Mouse (Mus musculus): ENCODE measurements around the gene Trmt112. TPM values are rescaled to one million over a fixed set of nuclear protein-coding genes. Genes with fewer than 3 reads are reported as not detected.

Gene Trmt112
- polyA plus RNA-seq, 2 experiments from 2014 or later, result 183 to 217 TPM

GRCm38 (mm10) chr19:6950613-6951153, 41.2 kb downstream of the Trmt112 start:
- ATAC-seq, result peak; percentile 21

DNA sequence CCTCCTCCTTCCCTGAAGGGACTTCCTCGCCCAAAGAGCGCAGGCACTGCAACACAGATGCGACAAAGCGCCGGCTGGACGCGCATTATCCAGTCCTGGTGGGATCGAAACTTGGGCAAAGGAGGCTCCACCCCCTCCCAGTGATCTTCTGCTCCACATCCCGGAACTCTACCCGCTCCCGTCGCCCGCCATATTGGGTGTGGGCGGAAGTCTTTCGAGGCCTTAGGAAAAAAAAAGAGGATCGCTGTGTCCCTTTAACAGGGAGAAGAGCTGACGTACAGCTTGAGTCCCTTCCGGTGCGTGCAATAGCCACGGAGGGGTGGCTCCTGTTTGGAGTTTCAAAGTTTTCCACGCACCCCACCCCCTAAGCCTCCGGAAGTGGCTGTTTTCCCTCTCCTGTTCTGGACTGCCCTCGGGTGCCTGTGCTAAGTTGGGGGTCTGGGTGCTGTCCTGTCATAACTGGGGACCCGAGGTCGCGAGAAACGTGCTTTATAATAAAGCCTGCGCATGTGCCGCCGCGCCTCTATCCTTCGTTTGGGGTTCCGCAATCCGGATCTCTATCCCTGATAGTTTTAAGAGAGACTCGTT, 42.0 kb downstream of the Trmt112 start:
- peak; percentile 46 for ATAC-seq

GRCm38 (mm10) chr19:6951994-6952711, 42.7 kb downstream of the Trmt112 start:
- no peak for ATAC-seq

GRCm38 (mm10) chr19:6952712-6953037, 43.2 kb downstream of the Trmt112 start:
- ATAC-seq, result peak; percentile 26

GRCm38 (mm10) chr19:6954046-6954445, 44.5 kb downstream of the Trmt112 start:
- ATAC-seq, result no peak

- ATAC-seq, result no peak
Measured at GRCm38 (mm10) chr19:6955424-6955823, 45.9 kb downstream of the Trmt112 start.

DNA sequence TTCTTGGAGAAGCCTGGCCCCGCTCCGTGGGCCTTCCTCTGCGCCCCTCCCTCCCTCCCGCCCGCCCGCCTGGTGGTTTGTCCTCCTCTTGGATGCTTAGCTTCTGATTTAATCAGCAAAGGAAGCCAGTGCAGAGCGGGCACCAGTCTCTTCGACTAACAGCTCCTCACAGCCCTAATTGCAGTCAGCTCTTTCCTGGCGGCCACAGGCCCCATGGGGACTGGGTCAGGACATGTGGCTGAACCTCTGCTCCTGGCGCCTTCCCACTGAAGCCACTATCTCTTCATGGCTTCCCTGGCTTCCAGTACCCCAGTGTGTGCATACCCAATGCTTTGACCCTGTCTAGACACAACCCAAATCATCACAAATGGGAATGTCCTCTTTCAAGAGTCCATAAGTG, 47.0 kb downstream of the Trmt112 start:
- no peak for ATAC-seq

Other genes with a start within 250 kb of the Trmt112 start
- 1 to 10 TPM; 6.2 to 9.2 TPM for gene Rps6ka4, start 69.1 kb upstream of the Trmt112 start, polyA plus RNA-seq (2017; shearing (Covaris generic))
- gene Ccdc88b, start 51.5 kb upstream of the Trmt112 start, polyA plus RNA-seq (2017; shearing (Covaris generic)), result 1 to 10 TPM; 3.8 to 6.5 TPM
- gene Prdx5, start 408 bp downstream of the Trmt112 start, polyA plus RNA-seq (2017; shearing (Covaris generic)), result 100 to 1,000 TPM; 244 to 253 TPM
- gene Esrra, start 12.1 kb downstream of the Trmt112 start, polyA plus RNA-seq (2017; shearing (Covaris generic)), result 1 to 10 TPM; 3.1 to 3.8 TPM
- not detected for gene Catsperz, start 15.7 kb downstream of the Trmt112 start, polyA plus RNA-seq (2017; shearing (Covaris generic))
- not detected for gene Kcnk4, start 24.8 kb downstream of the Trmt112 start, polyA plus RNA-seq (2017; shearing (Covaris generic))
- gene Bad, start 32.2 kb downstream of the Trmt112 start, polyA plus RNA-seq (2017; shearing (Covaris generic)), result 10 to 100 TPM; 42.6 to 60.5 TPM
- gene Gpr137, start 32.8 kb downstream of the Trmt112 start, polyA plus RNA-seq (2017; shearing (Covaris generic)), result 10 to 100 TPM in 1 of 2 experiments, 1 to 10 TPM in 1; 9.8 to 11.5 TPM
- gene Ppp1r14b, start 65.3 kb downstream of the Trmt112 start, polyA plus RNA-seq (2017; shearing (Covaris generic)), result 10 to 100 TPM; 14.2 to 26.1 TPM
- gene Plcb3, start 66.8 kb downstream of the Trmt112 start, polyA plus RNA-seq (2017; shearing (Covaris generic)), result 1 to 10 TPM; 3.2 to 5.1 TPM
- 10 to 100 TPM; 54.3 to 76.4 TPM for gene Fkbp2, start 70.8 kb downstream of the Trmt112 start, polyA plus RNA-seq (2017; shearing (Covaris generic))
- 1 to 10 TPM; 2.5 to 2.6 TPM for gene Vegfb, start 78.0 kb downstream of the Trmt112 start, polyA plus RNA-seq (2017; shearing (Covaris generic))
- 10 to 100 TPM; 44.8 to 46.0 TPM for gene Dnajc4, start 82.9 kb downstream of the Trmt112 start, polyA plus RNA-seq (2017; shearing (Covaris generic))
- gene Nudt22, start 86.4 kb downstream of the Trmt112 start, polyA plus RNA-seq (2017; shearing (Covaris generic)), result 10 to 100 TPM; 29.8 to 33.4 TPM
- 1 to 10 TPM; 4.5 to 7.3 TPM for gene Trpt1, start 86.4 kb downstream of the Trmt112 start, polyA plus RNA-seq (2017; shearing (Covaris generic))
- gene Fermt3, start 109.8 kb downstream of the Trmt112 start, polyA plus RNA-seq (2017; shearing (Covaris generic)), result 100 to 1,000 TPM; 208 to 288 TPM
- 100 to 1,000 TPM; 105 to 165 TPM for gene Stip1, start 130.3 kb downstream of the Trmt112 start, polyA plus RNA-seq (2017; shearing (Covaris generic))
- 1 to 10 TPM in 1 of 2 experiments, under 1 TPM in 1; 0.82 to 2.6 TPM for gene Macrod1, start 147.1 kb downstream of the Trmt112 start, polyA plus RNA-seq (2017; shearing (Covaris generic))
- not detected for gene Flrt1, start 196.0 kb downstream of the Trmt112 start, polyA plus RNA-seq (2017; shearing (Covaris generic))